Mouse (Mus musculus) bone marrow, adult 2 months (tissue): ENCODE results near the gene Adamts20. TPM values are rescaled to one million over a fixed set of nuclear protein-coding genes. Genes with fewer than 3 reads are reported as not detected.
"Not testable (repeated sequence)": the region's sequence is repeated elsewhere in the genome, so short reads cannot be mapped to it uniquely, and the experiment has no call there.

Experiments used
- H3K27ac ChIP-seq: fragments of 200-500 bp; 2 replicates; pipeline ENCODE4 v1.5.1; 2012; ENCODE audit warnings: low read depth, mild to moderate bottlenecking, control low read depth, inconsistent platforms, low read length; ENCODE audit not compliant: control insufficient read depth, poor library complexity, insufficient read depth
- H3K4me1 ChIP-seq: fragments of 200-500 bp; 2 replicates; pipeline ENCODE4 v1.6.1; 2011; ENCODE audit warnings: low read length; ENCODE audit not compliant: control insufficient read depth, insufficient read depth
- H3K4me3 ChIP-seq: fragments of 200-500 bp; replicated peaks from 2 replicates; pipeline ENCODE3; 2011; ENCODE audit warnings: mild to moderate bottlenecking, low read depth, low read length, control low read depth; ENCODE audit not compliant: control insufficient read depth
- CTCF ChIP-seq: fragments of 200-500 bp; IDR thresholded peaks from 2 replicates; pipeline ENCODE4 v1.5.1; 2011; ENCODE audit warnings: low read length, control low read depth; ENCODE audit not compliant: control insufficient read depth, insufficient read depth
- POLR2A ChIP-seq: fragments of 200-500 bp; IDR thresholded peaks from 2 replicates; pipeline ENCODE4 v1.6.1; 2011; ENCODE audit warnings: low read depth, mild to moderate bottlenecking, control low read depth, low read length, borderline replicate concordance; ENCODE audit not compliant: control insufficient read depth
- WGBS: fragments of 180-500 bp; shearing (Covaris S2); methylation state at CpG from one replicate; pipeline ENCODE4 v1.1.7; 2018; 5-methylcytosine and 5-hydroxymethylcytosine counted together
- polyA plus RNA-seq: library from polyadenylated mRNA; stranded (reverse); fragments of >200 nt; gene quantifications from 2 replicates; pipeline ENCODE4 v1.2.4, GENCODE M21; 2011; ENCODE audit warnings: low replicate concordance; ENCODE audit not compliant: missing spikeins, insufficient read depth, insufficient read length

Adamts20 gene
- not detected in 2 replicates for polyA plus RNA-seq

DNA sequence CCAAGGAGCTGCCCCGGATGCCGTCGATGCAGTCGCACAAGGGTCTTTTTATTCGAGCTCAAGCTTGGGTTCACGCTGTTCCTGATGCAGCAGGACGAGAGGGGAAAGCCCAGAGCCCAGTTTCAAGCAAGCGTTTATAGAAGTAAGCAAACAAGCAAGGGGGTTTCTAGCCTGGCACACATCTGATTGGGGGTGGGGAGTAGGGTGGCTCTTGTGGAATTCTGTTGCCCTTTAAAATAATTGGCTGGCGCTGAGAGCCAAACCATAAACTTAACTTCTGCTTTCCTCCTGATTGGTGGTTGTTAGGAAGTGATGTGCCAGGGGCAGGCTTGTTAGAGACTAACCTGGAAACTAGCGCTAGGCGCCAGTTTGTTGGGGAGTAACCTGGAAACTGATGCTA lies at the start of gene Adamts20:
Gene Adamts20, minus strand, starts transcription at position 101 of the 400 bp plus-strand sequence.
- Histone ChIP-seq H3K4me3 (no peak within 1 kb of the TSS), H3K27ac (no peak within 1 kb of the TSS), H3K4me1 (no peaks in the 10 kb centered on the region)
- TF ChIP-seq CTCF (no peak), POLR2A (no peak)
- WGBS, result 86% methylated on average over 11 of the region's 11 CpGs

DNA sequence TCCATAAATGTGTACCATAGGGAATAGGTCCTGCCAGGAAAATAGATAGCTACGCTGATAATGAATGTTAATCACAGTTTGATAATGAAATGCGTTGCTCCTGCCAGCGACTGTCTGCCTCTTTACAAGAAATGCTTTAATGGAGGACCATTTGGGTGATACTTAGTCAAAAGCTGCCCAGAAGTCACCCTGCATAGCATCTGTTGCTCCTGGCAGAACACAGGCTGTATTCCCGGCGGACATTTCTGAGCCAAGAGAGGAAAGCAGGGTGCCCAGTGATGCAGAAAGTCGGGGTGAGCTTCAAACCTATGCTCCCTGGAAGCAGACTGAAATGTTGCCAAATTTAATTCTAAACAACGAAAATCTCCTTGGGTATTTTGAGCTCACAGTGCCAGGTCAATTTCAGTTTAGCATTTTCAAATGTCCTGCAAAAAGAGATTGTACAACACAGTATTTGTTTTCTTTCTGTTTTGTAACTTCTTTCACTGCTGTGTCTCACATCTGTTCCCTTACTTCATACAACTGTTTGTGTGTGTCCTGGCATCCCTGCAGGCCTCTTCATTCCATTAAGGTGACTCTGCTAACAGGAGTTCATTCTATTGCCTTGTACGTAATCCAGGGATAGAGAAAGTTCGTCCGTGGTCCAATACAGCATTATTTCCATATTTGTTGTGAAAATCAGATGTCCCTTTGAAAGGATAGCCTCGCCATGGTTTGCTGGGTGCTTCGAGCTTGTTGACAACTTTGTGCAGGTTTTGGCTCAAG lies 38.4 kb upstream of the Adamts20 start:
- no peak overlapping the region for H3K4me3 ChIP-seq
- TF ChIP-seq CTCF (no peak), POLR2A (no peak)
- 77% methylated on average over 12 of the region's 12 CpGs for WGBS
- H3K27ac ChIP-seq, result no peak overlapping the region
- H3K4me1 ChIP-seq, result no peaks in the 10 kb centered on the region

GRCm38 (mm10) chr15:94499260-94499659 lies 34.0 kb upstream of the Adamts20 start:
- TF ChIP-seq CTCF (no peak), POLR2A (no peak)
- 58% methylated on average over 1 of the region's 1 CpGs for WGBS

DNA sequence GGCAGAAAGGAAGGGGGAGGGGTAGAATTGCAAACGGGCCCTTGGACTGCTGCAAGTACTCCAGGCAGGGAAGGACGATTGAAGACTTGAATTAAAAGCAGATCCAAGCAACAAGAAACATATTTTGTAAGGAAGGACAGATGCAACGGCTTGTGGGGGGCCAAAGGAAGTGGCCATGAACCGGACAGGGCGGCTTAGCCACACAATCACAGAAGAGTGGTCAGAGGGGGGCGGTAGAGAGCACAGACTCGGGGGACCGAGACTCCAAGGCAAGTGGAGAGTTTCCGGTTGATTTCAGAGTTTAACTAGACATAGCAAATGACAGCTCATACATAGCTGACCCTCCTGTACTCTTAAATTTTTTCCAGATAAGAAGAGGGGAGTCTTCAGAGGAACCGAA lies 30.7 kb upstream of the Adamts20 start:
- WGBS, result 67% methylated on average over 10 of the region's 10 CpGs
- Histone ChIP-seq H3K4me1 (no peaks in the 10 kb centered on the region), H3K27ac (no peak overlapping the region), H3K4me3 (no peak overlapping the region)
- TF ChIP-seq POLR2A (no peak), CTCF (no peak)

More at GRCm38 (mm10) chr15:94499260-94499659, 34.0 kb upstream of the Adamts20 start:
- no peak overlapping the region for H3K4me3 ChIP-seq
- H3K4me1 ChIP-seq, result no peaks in the 10 kb centered on the region
- no peak overlapping the region for H3K27ac ChIP-seq

GRCm38 (mm10) chr15:94494445-94494844 lies 29.2 kb upstream of the Adamts20 start:
- Histone ChIP-seq H3K4me3 (no peak overlapping the region), H3K27ac (no peak overlapping the region), H3K4me1 (no peaks in the 10 kb centered on the region)
- TF ChIP-seq CTCF (no peak), POLR2A (no peak)
- 88% methylated on average over 1 of the region's 1 CpGs for WGBS

GRCm38 (mm10) chr15:94489433-94489832 lies 24.2 kb upstream of the Adamts20 start:
- no peak overlapping the region for H3K4me3 ChIP-seq
- WGBS, result 4% methylated on average over 2 of the region's 2 CpGs
- TF ChIP-seq CTCF, result no peak
- no peak for TF ChIP-seq POLR2A
- H3K27ac ChIP-seq, result no peak overlapping the region
- no peaks in the 10 kb centered on the region for H3K4me1 ChIP-seq

DNA sequence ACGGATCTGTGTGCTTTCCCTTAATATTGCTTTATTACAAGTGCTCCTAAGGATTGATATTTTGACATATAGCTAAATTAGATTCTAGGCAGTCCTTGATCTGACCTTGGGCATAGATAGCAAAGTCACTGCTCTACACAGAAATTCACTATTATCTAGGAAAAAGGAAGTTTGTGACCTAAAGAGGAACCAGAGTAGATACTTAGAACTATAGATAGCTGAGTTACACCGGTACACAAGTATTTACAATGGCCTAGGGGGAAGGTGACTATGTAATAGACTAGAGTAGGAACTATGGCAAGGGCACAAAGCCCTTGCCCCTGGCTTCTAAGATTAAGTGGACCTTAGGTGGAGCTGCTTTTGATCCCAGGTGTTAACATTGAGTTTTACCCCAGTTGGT lies 22.8 kb upstream of the Adamts20 start:
- not testable (repeated sequence) for H3K4me1 ChIP-seq, H3K27ac ChIP-seq, H3K4me3 ChIP-seq
- WGBS, result 46% methylated on average over 2 of the region's 2 CpGs

- H3K4me1 ChIP-seq, result no peaks in the 10 kb centered on the region; the same call in 1 of the 2 replicates
- WGBS, result 84% methylated on average over 2 of the region's 2 CpGs
- no peak overlapping the region for H3K4me3 ChIP-seq
- no peak overlapping the region for H3K27ac ChIP-seq
- TF ChIP-seq POLR2A, result no peak
- no peak for TF ChIP-seq CTCF
Observed at GRCm38 (mm10) chr15:94482555-94482954, 17.3 kb upstream of the Adamts20 start.
